Mouse (Mus musculus): ENCODE results near the gene Gpx3. TPM values are rescaled to one million over a fixed set of nuclear protein-coding genes. Genes with fewer than 3 reads are reported as not detected.

Gene Gpx3
- polyA plus RNA-seq (2015; fragmentation: Illumina TruSeq; extraction: RNeasy Lipid Tissue Mini Kit (QIAGEN cat#74804); ENCODE audit: low read depth, low replicate concordance) = 14.7 TPM

DNA sequence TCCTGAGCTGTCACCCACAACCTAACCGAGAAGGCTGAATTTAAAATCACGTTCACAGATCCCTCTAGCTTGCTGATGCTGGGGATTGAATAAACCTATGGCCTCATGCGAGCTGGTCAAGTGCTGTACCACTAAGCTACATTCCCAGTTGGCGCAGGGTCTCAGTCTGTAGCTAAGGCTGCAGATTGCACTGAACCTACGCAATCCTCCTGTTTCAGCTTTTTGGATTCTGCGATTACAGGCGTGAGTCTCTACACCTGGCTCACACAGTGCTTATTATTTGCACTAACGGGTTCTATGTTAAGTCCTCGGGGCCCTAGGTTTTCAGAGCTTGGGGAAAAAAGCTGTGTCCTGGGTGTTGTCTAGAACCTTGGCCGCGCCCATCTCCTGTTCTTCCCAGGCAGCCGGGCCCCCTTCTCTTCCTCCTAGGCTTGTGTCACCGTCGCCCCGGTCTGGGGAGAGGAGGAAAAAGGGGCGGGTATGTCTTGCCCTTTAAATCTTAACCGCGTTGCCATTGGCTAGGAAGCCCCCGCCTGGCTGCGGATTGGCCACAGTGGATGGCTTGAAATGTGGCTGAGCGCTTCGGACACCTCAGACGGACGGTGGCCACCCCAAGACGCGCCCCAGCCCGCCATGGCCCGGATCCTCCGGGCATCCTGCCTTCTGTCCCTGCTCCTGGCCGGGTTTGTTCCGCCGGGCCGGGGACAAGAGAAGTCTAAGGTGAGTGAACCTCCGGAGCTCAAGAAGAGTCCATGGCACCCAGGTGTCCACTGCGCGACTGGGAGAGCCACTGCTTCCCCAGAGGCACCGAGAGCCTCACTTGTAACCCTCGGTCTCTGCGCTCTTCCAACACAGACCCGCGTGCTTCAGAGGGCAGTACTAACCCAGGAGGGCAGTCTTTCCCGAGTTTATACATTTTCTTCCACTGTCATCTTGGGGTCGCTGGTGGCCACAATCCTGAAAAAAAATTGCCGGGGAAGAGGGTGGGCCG is at the start of gene Gpx3:
Gpx3 (plus strand) TSS at position 121 of the 991 bp plus-strand sequence.

DNA sequence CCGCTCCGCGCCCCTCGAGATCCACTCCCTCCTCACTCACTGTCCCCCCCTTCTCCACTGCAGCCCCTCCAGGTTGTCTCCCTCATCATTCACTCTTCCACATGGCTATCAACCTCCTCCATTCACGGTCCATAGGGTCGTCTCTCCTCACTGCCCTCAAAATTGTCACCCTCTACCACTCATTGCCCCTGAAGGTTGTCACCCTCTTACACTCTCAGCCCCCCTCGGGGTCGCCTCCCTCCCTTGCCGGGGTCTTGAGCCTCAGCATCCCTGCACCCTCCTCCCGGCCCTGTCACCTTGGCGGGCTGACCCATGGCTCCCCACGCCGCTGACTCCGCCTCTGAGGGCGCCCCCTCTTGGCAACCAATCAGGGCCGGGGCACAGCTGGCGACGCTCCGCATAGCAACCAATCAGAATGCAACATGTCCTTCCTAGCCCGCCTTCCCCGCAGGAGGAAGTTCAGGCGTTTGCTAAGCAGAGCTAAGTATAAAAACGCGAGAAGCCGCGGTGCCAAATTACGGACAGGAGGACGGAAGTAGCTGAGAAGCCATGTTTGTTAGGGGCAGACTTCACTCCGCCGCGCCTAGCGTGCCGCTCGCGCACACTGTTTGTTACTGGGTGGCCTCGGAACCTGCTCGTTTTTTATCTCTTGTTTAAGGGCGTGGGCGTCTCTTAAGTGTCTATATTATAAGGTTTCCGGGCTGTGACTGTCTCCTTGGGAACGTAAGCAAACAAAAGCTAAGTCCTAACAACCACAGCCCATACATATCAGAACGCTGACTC is 41.8 kb upstream of the Gpx3 start, which contains the start of gene Lyrm7:
Lyrm7 (minus strand) TSS at position 661 of the 783 bp plus-strand sequence.

GRCm38 (mm10) chr11:54866119-54867048 is 35.9 kb upstream of the Gpx3 start, which contains the start of gene Hint1:
Gene Hint1 (plus strand): TSS chr11:54866383.

Other genes starting within 250 kb of the Gpx3 start
- 130 TPM for gene Cdc42se2, start 114.8 kb upstream of the Gpx3 start, polyA plus RNA-seq (2015; fragmentation: Illumina TruSeq; extraction: RNeasy Lipid Tissue Mini Kit (QIAGEN cat#74804); ENCODE audit: low read depth, low replicate concordance)
- 12.6 TPM for gene Lyrm7, start 41.5 kb upstream of the Gpx3 start, polyA plus RNA-seq (2015; fragmentation: Illumina TruSeq; extraction: RNeasy Lipid Tissue Mini Kit (QIAGEN cat#74804); ENCODE audit: low read depth, low replicate concordance)
- 640 TPM for gene Hint1, start 36.1 kb upstream of the Gpx3 start, polyA plus RNA-seq (2015; fragmentation: Illumina TruSeq; extraction: RNeasy Lipid Tissue Mini Kit (QIAGEN cat#74804); ENCODE audit: low read depth, low replicate concordance)
- gene Tnip1, start 60.5 kb downstream of the Gpx3 start, polyA plus RNA-seq (2015; fragmentation: Illumina TruSeq; extraction: RNeasy Lipid Tissue Mini Kit (QIAGEN cat#74804); ENCODE audit: low read depth, low replicate concordance) = 22.3 TPM
- 91.8 TPM for gene Anxa6, start 131.0 kb downstream of the Gpx3 start, polyA plus RNA-seq (2015; fragmentation: Illumina TruSeq; extraction: RNeasy Lipid Tissue Mini Kit (QIAGEN cat#74804); ENCODE audit: low read depth, low replicate concordance)
- gene Ccdc69, start 175.7 kb downstream of the Gpx3 start, polyA plus RNA-seq (2015; fragmentation: Illumina TruSeq; extraction: RNeasy Lipid Tissue Mini Kit (QIAGEN cat#74804); ENCODE audit: low read depth, low replicate concordance) = 0.77 TPM
- 33.9 TPM for gene Gm2a, start 195.7 kb downstream of the Gpx3 start, polyA plus RNA-seq (2015; fragmentation: Illumina TruSeq; extraction: RNeasy Lipid Tissue Mini Kit (QIAGEN cat#74804); ENCODE audit: low read depth, low replicate concordance)
- not detected for gene Slc36a3, start 249.3 kb downstream of the Gpx3 start, polyA plus RNA-seq (2015; fragmentation: Illumina TruSeq; extraction: RNeasy Lipid Tissue Mini Kit (QIAGEN cat#74804); ENCODE audit: low read depth, low replicate concordance)